Comparison of ENCODE assay signal across 8 mouse cellular contexts in the genomic region with DNA sequence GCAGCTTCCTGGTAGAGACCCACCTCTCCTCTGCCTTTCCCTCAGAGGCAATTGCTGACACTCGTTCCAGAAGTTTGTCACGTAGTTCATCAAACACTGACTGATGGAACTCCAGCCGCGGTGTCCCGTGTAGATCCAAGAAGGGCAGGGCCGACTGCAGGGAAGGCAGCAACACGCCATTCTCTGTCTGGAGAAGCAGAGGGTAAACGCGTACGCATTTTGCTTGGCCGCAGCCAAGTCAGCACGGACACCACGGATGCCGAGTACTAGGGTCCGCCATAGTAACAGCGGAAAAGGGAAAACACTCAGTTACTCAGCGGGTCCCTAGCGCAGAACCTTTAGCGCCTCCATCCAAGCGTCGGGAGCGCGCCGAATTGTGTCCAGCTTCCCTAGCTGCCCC. TPM values are rescaled to one million over a fixed set of nuclear protein-coding genes. Genes with fewer than 3 reads are reported as not detected.
A peak's percentile ranks its signal among the peaks of the same experiment; 100 is the strongest.
DNase-seq lines count a peak whose midpoint lies in the region; ATAC-seq lines count a peak whose summit lies in the region.

No protein-coding gene starts in this region.

- peak overlapping the region; percentile 86 for H3K9ac ChIP-seq in forebrain, embryonic 12.5 days
- H3K9ac ChIP-seq in liver, embryonic 11.5 days (ENCODE audit: low read depth, low read length), result peak overlapping the region; percentile 88
- peak overlapping the region; percentile 91 for H3K9ac ChIP-seq in stomach, embryonic 15.5 days

- peaks cover 33% of the 10 kb centered on the region for H3K36me3 ChIP-seq in forebrain, embryonic 12.5 days (replicated peaks)
- peaks cover 16% of the 10 kb centered on the region for H3K36me3 ChIP-seq in liver, embryonic 11.5 days (ENCODE audit: control insufficient read depth, insufficient read depth, low read length)
- peaks cover 10% of the 10 kb centered on the region; the same call in 1 of the 2 replicates for H3K36me3 ChIP-seq in stomach, embryonic 15.5 days

- peak; percentile 44 for ATAC-seq in forebrain, embryonic 12.5 days (ENCODE audit: low FRiP score)
- ATAC-seq in liver, embryonic 11.5 days (replicated peaks; ENCODE audit: low FRiP score), result peak; percentile 13
- ATAC-seq in stomach, embryonic 15.5 days (ENCODE audit: insufficient read depth, low FRiP score, low read depth), result no peak

- under 1% methylated on average over 24 of the region's 24 CpGs for WGBS in forebrain, embryonic 12.5 days
- under 1% methylated on average over 24 of the region's 24 CpGs for WGBS in liver, embryonic 11.5 days
- WGBS in stomach, embryonic 15.5 days, result under 1% methylated on average over 24 of the region's 24 CpGs

- peak overlapping the region; percentile 90 for H3K27ac ChIP-seq in forebrain, embryonic 12.5 days
- peak overlapping the region; percentile 65 for H3K27ac ChIP-seq in liver, embryonic 11.5 days (ENCODE audit: low read depth, low read length)
- H3K27ac ChIP-seq in stomach, embryonic 15.5 days, result peak overlapping the region; percentile 85

- H3K4me2 ChIP-seq in forebrain, embryonic 12.5 days, result peak overlapping the region; percentile 95
- peak overlapping the region; percentile 76 for H3K4me2 ChIP-seq in liver, embryonic 11.5 days
- H3K4me2 ChIP-seq in stomach, embryonic 15.5 days, result peak overlapping the region; percentile 87

- H3K4me3 ChIP-seq in forebrain, embryonic 12.5 days (replicated peaks), result peak overlapping the region; percentile 86
- H3K4me3 ChIP-seq in liver, embryonic 11.5 days (ENCODE audit: low read depth, low read length), result peak overlapping the region; percentile 89
- peak overlapping the region; percentile 84 for H3K4me3 ChIP-seq in stomach, embryonic 15.5 days (replicated peaks)

- H3K4me1 ChIP-seq in forebrain, embryonic 12.5 days, result peaks cover 25% of the 10 kb centered on the region
- H3K4me1 ChIP-seq in liver, embryonic 11.5 days (replicated peaks; ENCODE audit: control insufficient read depth, insufficient read depth, low read length), result peaks cover 16% of the 10 kb centered on the region
- peaks cover 16% of the 10 kb centered on the region for H3K4me1 ChIP-seq in stomach, embryonic 15.5 days

- DNase-seq in spleen, adult 12 weeks (ENCODE audit: low spot score), result peak; percentile 15
- no peak for DNase-seq in spleen, postnatal 36 days (ENCODE audit: low spot score in 2 of 2)
- no peak for DNase-seq in liver, embryonic 11.5 days (ENCODE audit: low spot score)
- no peak for DNase-seq in B cell, adult 2 months
- no peak for DNase-seq in gastrocnemius, postnatal 4 days (ENCODE audit: low spot score in 2 of 2)
- no peak for DNase-seq in kidney, adult 9 months

- H3K27me3 ChIP-seq in forebrain, embryonic 12.5 days, result peaks cover 12% of the 10 kb centered on the region; the same call in 1 of the 2 replicates
- no peaks in the 10 kb centered on the region for H3K27me3 ChIP-seq in liver, embryonic 11.5 days (replicated peaks; ENCODE audit: control insufficient read depth, insufficient read depth, low read length)
- H3K27me3 ChIP-seq in stomach, embryonic 15.5 days (replicated peaks), result no peaks in the 10 kb centered on the region

- H3K9me3 ChIP-seq in forebrain, embryonic 12.5 days, result no peaks in the 10 kb centered on the region
- no peaks in the 10 kb centered on the region for H3K9me3 ChIP-seq in liver, embryonic 11.5 days (ENCODE audit: control insufficient read depth, low read length)
- H3K9me3 ChIP-seq in stomach, embryonic 15.5 days, result no peaks in the 10 kb centered on the region

RNA-seq across cellular contexts. Expression of gene Nelfb, which starts 0.6 kb away (rescaled TPM):
- 106 and 111 TPM in 2 replicates for polyA plus RNA-seq in forebrain, embryonic 12.5 days (2016; fragmentation: Nextera tagmentation; extraction: Ambion mirVana)
- polyA plus RNA-seq in liver, embryonic 11.5 days (2014; fragmentation: Nextera tagmentation; extraction: Ambion mirVana), result 85.3 and 86.3 TPM in 2 replicates
- polyA plus RNA-seq in stomach, embryonic 15.5 days (2015; fragmentation: Nextera tagmentation; extraction: Ambion mirVana), result 105 and 106 TPM in 2 replicates
- total RNA-seq in gastrocnemius, postnatal 4 days (2021), result 10 to 100 TPM; 43.4 to 47.7 TPM

RNA-seq across cellular contexts. Expression of gene Stpg3, which starts 3.8 kb away (rescaled TPM):
- polyA plus RNA-seq in forebrain, embryonic 12.5 days (2016; fragmentation: Nextera tagmentation; extraction: Ambion mirVana), result not detected in 2 replicates
- polyA plus RNA-seq in liver, embryonic 11.5 days (2014; fragmentation: Nextera tagmentation; extraction: Ambion mirVana), result 0.29 TPM in 1 of 2 replicates, not detected in the other
- 0.18 TPM in 1 of 2 replicates, not detected in the other for polyA plus RNA-seq in stomach, embryonic 15.5 days (2015; fragmentation: Nextera tagmentation; extraction: Ambion mirVana)
- total RNA-seq in gastrocnemius, postnatal 4 days (2021), result not detected

RNA-seq across cellular contexts. Expression of gene Fam166a, which starts 7.9 kb away (rescaled TPM):
- 0.46 and 0.87 TPM in 2 replicates for polyA plus RNA-seq in forebrain, embryonic 12.5 days (2016; fragmentation: Nextera tagmentation; extraction: Ambion mirVana)
- 0.45 TPM in 2 replicates for polyA plus RNA-seq in liver, embryonic 11.5 days (2014; fragmentation: Nextera tagmentation; extraction: Ambion mirVana)
- polyA plus RNA-seq in stomach, embryonic 15.5 days (2015; fragmentation: Nextera tagmentation; extraction: Ambion mirVana), result 0.92 and 1.5 TPM in 2 replicates
- total RNA-seq in gastrocnemius, postnatal 4 days (2021), result under 1 TPM in 1 of 2 experiments, not detected in 1; 0.25 TPM

RNA-seq across cellular contexts. Expression of gene Tubb4b, which starts 13.8 kb away (rescaled TPM):
- 496 and 501 TPM in 2 replicates for polyA plus RNA-seq in forebrain, embryonic 12.5 days (2016; fragmentation: Nextera tagmentation; extraction: Ambion mirVana)
- 823 and 870 TPM in 2 replicates for polyA plus RNA-seq in liver, embryonic 11.5 days (2014; fragmentation: Nextera tagmentation; extraction: Ambion mirVana)
- 607 and 620 TPM in 2 replicates for polyA plus RNA-seq in stomach, embryonic 15.5 days (2015; fragmentation: Nextera tagmentation; extraction: Ambion mirVana)
- 100 to 1,000 TPM; 360 to 390 TPM for total RNA-seq in gastrocnemius, postnatal 4 days (2021)

RNA-seq across cellular contexts. Expression of gene Tor4a, which starts 14.0 kb away (rescaled TPM):
- 0.62 and 1.0 TPM in 2 replicates for polyA plus RNA-seq in forebrain, embryonic 12.5 days (2016; fragmentation: Nextera tagmentation; extraction: Ambion mirVana)
- 12.1 and 13.1 TPM in 2 replicates for polyA plus RNA-seq in liver, embryonic 11.5 days (2014; fragmentation: Nextera tagmentation; extraction: Ambion mirVana)
- polyA plus RNA-seq in stomach, embryonic 15.5 days (2015; fragmentation: Nextera tagmentation; extraction: Ambion mirVana), result 15.5 and 17.2 TPM in 2 replicates
- 1 to 10 TPM; 2.7 to 2.9 TPM for total RNA-seq in gastrocnemius, postnatal 4 days (2021)
